Mouse (Mus musculus) forebrain, embryonic 14.5 days (tissue): Measurements from ENCODE around the gene Ep300. TPM values are rescaled to one million over a fixed set of nuclear protein-coding genes. Genes with fewer than 3 reads are reported as not detected.

ENCODE experiments used
- ATAC-seq: fragments of 200-750 bp; cut with Nextera tagmentation; 2 replicates; pipeline ENCODE4 v1.8.0; 2017; ENCODE audit warnings: mild to moderate bottlenecking, moderate library complexity
- DNase-seq: peaks from one replicate; pipeline ENCODE4 v3.0.0-alpha.2; 2015; ENCODE audit warnings: low spot score
- H3K27ac ChIP-seq: fragments of 300-500 bp; sonication (generic); 2 replicates; pipeline ENCODE4 v1.5.1; 2014; ENCODE audit warnings: low read depth, mild to moderate bottlenecking, control low read depth, low read length, moderate library complexity
- H3K27me3 ChIP-seq: fragments of 300-500 bp; sonication (generic); replicated peaks from 2 replicates; pipeline ENCODE4 v1.6.1; 2014; ENCODE audit warnings: low read length, control low read depth, mixed read lengths; ENCODE audit not compliant: control insufficient read depth, insufficient read depth
- H3K36me3 ChIP-seq: fragments of 300-500 bp; sonication (generic); 2 replicates; pipeline ENCODE4 v1.6.1; 2014; ENCODE audit warnings: low read length, control low read depth; ENCODE audit not compliant: control insufficient read depth, insufficient read depth
- H3K4me1 ChIP-seq: fragments of 300-500 bp; sonication (generic); 2 replicates; pipeline ENCODE4 v1.6.1; 2014; ENCODE audit warnings: antibody characterized with exemption, low read length, control low read depth; ENCODE audit not compliant: control insufficient read depth, insufficient read depth
- H3K4me2 ChIP-seq: fragments of 300-500 bp; sonication (generic); 2 replicates; pipeline ENCODE4 v1.6.1; 2014; ENCODE audit warnings: mild to moderate bottlenecking, control low read depth, low read length
- H3K4me3 ChIP-seq: fragments of 300-500 bp; sonication (generic); 2 replicates; pipeline ENCODE4 v1.5.1; 2014; ENCODE audit warnings: low read depth, low read length, control low read depth
- H3K9ac ChIP-seq: fragments of 300-500 bp; sonication (generic); 2 replicates; pipeline ENCODE4 v1.6.1; 2014; ENCODE audit warnings: mild to moderate bottlenecking, low read length, control low read depth, moderate library complexity
- H3K9me3 ChIP-seq: fragments of 300-500 bp; sonication (generic); replicated peaks from 2 replicates; pipeline ENCODE4 v1.6.1; 2016; ENCODE audit warnings: low read length, control low read depth, mixed read lengths; ENCODE audit not compliant: control insufficient read depth
- WGBS: fragments of 180-500 bp; shearing (Covaris S2); extraction: QIAGEN DNeasy Blood & Tissue Kit; methylation state at CpG from one replicate; pipeline ENCODE4 v1.1.7; 2014; 5-methylcytosine and 5-hydroxymethylcytosine counted together
- polyA plus RNA-seq: library from polyadenylated mRNA; unstranded; fragments of >200 nt; fragmentation: Nextera tagmentation; extraction: Ambion mirVana; gene quantifications from 2 replicates; pipeline ENCODE4 v1.2.1, GENCODE M21; 2014

Ep300 gene
- polyA plus RNA-seq, 1 experiment from 2014 or later: 14.2 TPM

DNA sequence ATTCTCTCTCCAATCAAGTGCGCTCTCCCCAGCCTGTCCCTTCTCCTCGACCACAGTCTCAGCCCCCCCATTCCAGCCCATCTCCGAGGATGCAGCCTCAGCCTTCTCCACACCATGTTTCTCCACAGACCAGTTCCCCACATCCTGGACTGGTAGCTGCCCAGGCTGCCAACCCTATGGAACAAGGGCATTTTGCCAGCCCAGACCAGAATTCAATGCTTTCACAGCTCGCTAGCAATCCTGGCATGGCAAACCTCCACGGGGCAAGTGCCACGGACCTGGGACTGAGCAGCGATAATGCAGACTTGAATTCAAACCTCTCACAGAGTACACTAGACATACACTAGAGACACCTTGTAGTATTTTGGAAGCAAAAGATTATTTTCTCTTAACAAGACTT, 65.5 kb downstream of the Ep300 start:
- no peak overlapping the region for H3K9ac ChIP-seq
- no peak for ATAC-seq
- H3K27ac ChIP-seq: no peak overlapping the region
- H3K27me3 ChIP-seq: no peaks in the 10 kb centered on the region
- no peak overlapping the region for H3K4me3 ChIP-seq
- H3K36me3 ChIP-seq: peaks cover 64% of the 10 kb centered on the region
- no peaks in the 10 kb centered on the region for H3K4me1 ChIP-seq
- H3K9me3 ChIP-seq: no peaks in the 10 kb centered on the region
- WGBS: 77% methylated on average over 7 of the region's 7 CpGs
- peak; percentile 35 for DNase-seq
- H3K4me2 ChIP-seq: no peak overlapping the region

DNA sequence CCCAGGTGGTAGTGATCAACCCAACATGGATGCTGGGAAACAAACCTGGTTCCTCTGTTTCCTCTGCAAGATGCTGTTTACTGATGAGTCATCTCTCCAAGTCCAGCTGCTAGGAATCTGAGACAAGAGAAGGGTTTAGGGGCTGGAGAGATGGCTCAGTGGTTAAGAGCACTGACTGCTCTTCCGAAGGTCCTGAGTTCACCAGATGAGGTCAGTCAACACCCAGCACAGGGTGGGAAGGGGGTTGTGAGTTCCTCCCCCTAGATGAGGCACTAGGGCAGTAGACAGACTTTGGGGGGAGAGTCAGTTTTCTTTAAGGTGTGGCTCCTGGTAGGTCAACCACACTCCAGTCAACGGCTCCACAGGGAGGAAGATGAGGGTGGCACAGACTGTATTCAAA, 76.5 kb downstream of the Ep300 start:
- no peak overlapping the region for H3K9ac ChIP-seq
- H3K36me3 ChIP-seq: no peaks in the 10 kb centered on the region
- H3K9me3 ChIP-seq: no peaks in the 10 kb centered on the region
- DNase-seq (no peak), ATAC-seq (no peak)
- H3K4me1 ChIP-seq: peaks cover 7% of the 10 kb centered on the region
- no peaks in the 10 kb centered on the region for H3K27me3 ChIP-seq
- H3K4me2 ChIP-seq: no peak overlapping the region
- WGBS: 87% methylated on average over 2 of the region's 2 CpGs
- H3K27ac ChIP-seq: no peak overlapping the region
- no peak overlapping the region for H3K4me3 ChIP-seq

DNA sequence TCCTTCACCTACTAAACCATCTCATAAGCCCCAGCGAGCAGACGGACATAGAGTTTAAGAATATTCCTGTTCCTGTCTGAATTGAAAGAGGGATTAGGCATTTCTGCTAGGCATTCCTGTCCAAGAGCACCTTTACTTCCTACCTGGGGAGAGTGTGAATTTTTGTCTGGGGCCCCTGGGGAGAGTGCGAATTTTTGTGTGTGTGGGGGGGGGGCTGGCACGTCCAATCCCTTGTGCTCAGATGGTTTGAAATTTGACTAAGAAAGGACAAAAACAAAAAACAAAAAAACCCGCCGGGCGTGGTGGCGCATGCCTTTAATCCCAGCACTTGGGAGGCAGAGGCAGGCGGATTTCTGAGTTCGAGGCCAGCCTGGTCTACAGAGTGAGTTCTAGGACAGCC, 78.1 kb downstream of the Ep300 start:
- Histone ChIP-seq H3K9ac (no peak overlapping the region), H3K4me2 (peak overlapping the region; percentile 89), H3K4me1 (peaks cover 7% of the 10 kb centered on the region), H3K36me3 (peaks cover 13% of the 10 kb centered on the region), H3K27ac (no peak overlapping the region), H3K9me3 (no peaks in the 10 kb centered on the region), H3K27me3 (no peaks in the 10 kb centered on the region), H3K4me3 (peak overlapping the region; percentile 87)
- ATAC-seq: no peak; the same call in 1 of the 2 replicates
- WGBS: 61% methylated on average over 10 of the region's 10 CpGs
- no peak for DNase-seq

DNA sequence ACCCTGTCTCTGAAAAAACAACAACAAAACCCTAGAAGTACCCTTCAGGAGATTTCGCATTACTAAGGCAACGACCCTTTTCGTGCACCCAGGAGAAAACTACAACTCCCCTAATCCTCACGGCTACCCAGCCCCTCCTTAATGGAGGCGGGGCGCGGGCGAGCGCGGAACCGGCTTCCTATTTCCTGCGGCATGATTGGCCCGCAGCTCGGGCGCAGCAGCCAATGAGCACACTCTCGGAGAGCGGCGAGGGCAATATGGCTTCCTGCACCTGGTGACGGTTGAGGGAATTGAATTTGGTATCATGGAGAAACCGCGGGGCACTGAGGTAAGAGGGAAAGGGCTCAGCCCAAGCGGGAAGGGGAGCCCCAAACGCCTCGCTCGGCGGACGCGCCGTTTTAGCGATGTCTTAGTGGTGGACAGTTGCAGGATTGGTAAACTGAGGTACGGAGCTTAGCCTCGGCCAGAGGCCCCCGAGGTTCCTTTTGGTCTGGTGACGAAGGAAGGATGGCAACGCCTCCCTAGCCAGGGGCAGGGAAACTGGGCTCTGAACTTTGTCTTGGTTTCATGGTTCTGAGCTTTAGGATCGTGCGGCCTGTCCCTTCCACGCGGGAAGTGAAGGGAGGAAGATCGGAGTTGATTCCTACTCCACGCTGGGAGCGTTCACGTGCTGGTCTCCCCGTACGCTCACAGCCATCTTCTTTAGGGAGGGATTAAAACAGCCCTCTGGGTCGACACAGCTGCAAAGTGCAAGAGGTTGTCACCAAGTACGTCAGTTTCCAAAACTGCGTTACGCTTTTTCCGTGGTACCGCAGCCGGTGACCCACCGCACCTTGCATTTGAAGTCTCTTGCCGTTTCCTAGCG, 78.8 kb downstream of the Ep300 start, which contains the start of gene L3mbtl2:
TSS of gene L3mbtl2 (plus strand) at position 193 of the 865 bp plus-strand sequence.
- Histone ChIP-seq H3K27ac (peak within 1 kb of the TSS; percentile 27; the same call in 1 of the 2 replicates), H3K9me3 (no peaks in the 10 kb centered on the region), H3K4me2 (peak within 1 kb of the TSS; percentile 89), H3K4me1 (peaks cover 7% of the 10 kb centered on the region), H3K36me3 (peaks cover 19% of the 10 kb centered on the region), H3K27me3 (no peaks in the 10 kb centered on the region), H3K9ac (peak within 1 kb of the TSS; percentile 65), H3K4me3 (peak within 1 kb of the TSS; percentile 87)
- WGBS: under 1% methylated on average over 55 of the region's 55 CpGs
- ATAC-seq: peak; percentile 100
- peak; percentile 97 for DNase-seq

DNA sequence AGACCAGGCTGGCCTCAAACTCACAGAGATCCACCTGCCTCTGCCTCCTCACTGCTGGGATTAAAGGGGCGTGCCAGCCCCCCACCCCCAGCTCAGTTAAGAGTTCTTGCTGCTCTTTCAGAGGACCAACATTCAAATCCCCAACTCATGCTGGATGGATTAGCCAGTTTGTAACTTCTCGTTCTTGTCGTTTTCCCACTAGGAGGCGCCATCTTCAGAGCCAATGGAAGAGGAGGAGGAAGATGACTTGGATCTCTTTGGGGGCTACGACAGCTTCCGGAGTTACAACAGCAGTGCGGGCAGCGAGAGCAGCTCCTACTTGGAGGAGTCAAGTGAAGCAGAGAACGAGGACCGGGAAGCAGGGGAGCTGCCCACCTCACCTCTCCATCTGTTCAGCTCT, 81.8 kb downstream of the Ep300 start:
- no peak for DNase-seq
- Histone ChIP-seq H3K9me3 (no peaks in the 10 kb centered on the region), H3K27ac (no peak overlapping the region), H3K4me3 (no peak overlapping the region), H3K27me3 (no peaks in the 10 kb centered on the region), H3K4me1 (peaks cover 7% of the 10 kb centered on the region), H3K9ac (no peak overlapping the region), H3K36me3 (peaks cover 40% of the 10 kb centered on the region), H3K4me2 (no peak overlapping the region)
- WGBS: 90% methylated on average over 10 of the region's 10 CpGs
- ATAC-seq: no peak

DNA sequence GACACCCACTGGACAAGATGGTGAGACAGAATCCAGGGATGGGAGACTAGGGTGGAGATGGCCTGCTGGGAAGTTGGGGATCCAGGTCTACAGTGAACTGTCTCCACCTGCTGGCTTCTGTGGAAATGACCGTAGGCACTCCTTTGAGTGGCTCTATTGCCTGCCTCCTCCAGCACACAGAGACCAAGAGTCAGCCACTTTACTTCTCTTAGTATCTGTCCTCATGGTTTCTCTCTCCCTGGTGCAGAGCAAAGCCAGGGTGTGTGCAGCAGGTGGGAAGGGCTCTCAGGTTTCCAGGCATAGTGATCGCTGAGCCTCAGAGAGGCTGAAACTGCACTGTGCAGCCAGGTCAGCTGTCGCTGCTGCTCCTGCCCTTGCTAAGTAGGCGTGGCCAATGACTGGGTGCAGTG, 85.1 kb downstream of the Ep300 start:
- no peak for ATAC-seq
- no peak overlapping the region for H3K4me3 ChIP-seq
- H3K9me3 ChIP-seq: no peaks in the 10 kb centered on the region
- no peak overlapping the region for H3K4me2 ChIP-seq
- H3K36me3 ChIP-seq: peaks cover 56% of the 10 kb centered on the region
- no peak overlapping the region for H3K9ac ChIP-seq
- WGBS: 91% methylated on average over 4 of the region's 4 CpGs
- H3K4me1 ChIP-seq: no peaks in the 10 kb centered on the region; the same call in 1 of the 2 replicates
- no peak overlapping the region for H3K27ac ChIP-seq
- DNase-seq: peak; percentile 58
- H3K27me3 ChIP-seq: no peaks in the 10 kb centered on the region

DNA sequence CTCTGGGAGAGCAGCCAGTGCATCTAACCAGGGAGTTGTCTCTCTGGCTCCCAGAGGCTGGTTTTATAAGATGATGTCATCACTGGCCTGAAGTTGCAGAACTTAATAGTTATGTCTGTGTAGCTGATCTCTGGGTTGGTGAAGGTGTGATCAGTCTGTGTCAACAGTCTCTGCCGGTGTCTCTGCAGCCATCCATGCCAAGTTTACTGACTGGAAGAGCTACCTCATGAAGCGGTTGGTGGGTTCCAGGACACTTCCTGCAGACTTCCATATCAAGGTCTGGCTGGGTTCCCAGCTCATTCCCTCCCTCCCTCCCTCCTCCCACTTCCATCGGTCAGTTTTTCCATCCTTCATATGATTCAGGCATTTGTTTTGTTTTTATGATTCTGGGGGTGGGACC, 91.5 kb downstream of the Ep300 start:
- H3K4me1 ChIP-seq: no peaks in the 10 kb centered on the region
- 90% methylated on average over 3 of the region's 3 CpGs for WGBS
- no peaks in the 10 kb centered on the region for H3K27me3 ChIP-seq
- H3K9ac ChIP-seq: no peak overlapping the region
- H3K4me3 ChIP-seq: no peak overlapping the region
- peaks cover 56% of the 10 kb centered on the region for H3K36me3 ChIP-seq
- ATAC-seq: no peak
- no peaks in the 10 kb centered on the region for H3K9me3 ChIP-seq
- no peak for DNase-seq
- H3K4me2 ChIP-seq: no peak overlapping the region
- no peak overlapping the region for H3K27ac ChIP-seq

DNA sequence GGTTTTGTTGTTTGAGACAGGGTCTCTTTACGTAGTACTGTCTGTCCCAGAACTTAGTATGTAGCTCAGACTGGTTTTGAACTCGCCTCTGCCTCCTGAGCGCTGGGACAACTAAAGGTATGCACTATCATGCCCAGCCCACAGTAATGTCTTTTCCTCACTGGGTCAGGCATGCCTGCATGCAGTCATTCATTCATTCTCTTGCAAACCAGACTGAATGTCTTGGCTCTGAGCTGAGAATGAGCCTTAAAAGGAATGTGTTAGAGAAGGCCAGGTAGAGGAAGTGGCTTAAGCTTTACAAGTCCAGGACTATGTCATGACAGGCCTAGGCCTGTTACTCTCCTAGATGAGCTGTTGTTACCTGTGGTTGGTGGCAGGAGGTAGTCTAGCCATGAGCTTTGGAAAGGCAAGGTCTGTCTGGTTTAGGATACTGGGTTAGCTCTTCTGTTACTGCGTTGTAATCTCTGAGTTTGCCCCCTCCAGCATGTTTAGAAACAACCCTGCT, 95.2 kb downstream of the Ep300 start:
- H3K36me3 ChIP-seq: peaks cover 75% of the 10 kb centered on the region

More for the DNA sequence above, 95.2 kb downstream of the Ep300 start:
- no peak overlapping the region for H3K4me2 ChIP-seq
- ATAC-seq (no peak), DNase-seq (no peak)
- H3K27me3 ChIP-seq: no peaks in the 10 kb centered on the region
- 93% methylated on average over 4 of the region's 4 CpGs for WGBS
- no peak overlapping the region for H3K4me3 ChIP-seq
- no peak overlapping the region for H3K27ac ChIP-seq
- no peaks in the 10 kb centered on the region for H3K9me3 ChIP-seq
- no peaks in the 10 kb centered on the region for H3K4me1 ChIP-seq
- no peak overlapping the region for H3K9ac ChIP-seq
